Mouse (Mus musculus) frontal cortex, postnatal 36 days (tissue): ENCODE measurements around the gene Nudt1.

Experiments
- DNase-seq, 2 experiments: peaks; one replicate each; pipeline ENCODE4 v3.0.0; 2022; ENCODE audit warnings: low spot score in 2 of 2

The Nudt1 gene

DNA sequence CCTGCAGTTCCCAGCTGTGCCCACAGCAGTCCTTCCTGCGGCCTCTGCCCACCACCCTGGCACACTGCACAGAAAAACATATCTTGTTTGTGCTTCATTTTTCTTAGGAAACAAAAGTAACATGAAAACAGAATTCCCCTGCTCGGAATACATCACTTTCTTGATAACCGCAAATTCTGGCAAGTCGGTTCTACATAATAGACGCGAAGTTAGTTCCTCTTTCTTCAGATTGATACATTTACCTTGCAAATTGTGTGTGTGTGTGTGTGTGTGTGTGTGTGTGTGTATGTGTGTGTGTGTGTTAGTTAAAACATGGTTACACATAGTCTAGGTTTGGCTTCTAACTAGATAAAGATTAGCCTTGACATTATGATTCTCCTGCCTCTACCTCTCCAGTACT is 61.2 kb downstream of the Nudt1 start:
- DNase-seq, result no peak

DNA sequence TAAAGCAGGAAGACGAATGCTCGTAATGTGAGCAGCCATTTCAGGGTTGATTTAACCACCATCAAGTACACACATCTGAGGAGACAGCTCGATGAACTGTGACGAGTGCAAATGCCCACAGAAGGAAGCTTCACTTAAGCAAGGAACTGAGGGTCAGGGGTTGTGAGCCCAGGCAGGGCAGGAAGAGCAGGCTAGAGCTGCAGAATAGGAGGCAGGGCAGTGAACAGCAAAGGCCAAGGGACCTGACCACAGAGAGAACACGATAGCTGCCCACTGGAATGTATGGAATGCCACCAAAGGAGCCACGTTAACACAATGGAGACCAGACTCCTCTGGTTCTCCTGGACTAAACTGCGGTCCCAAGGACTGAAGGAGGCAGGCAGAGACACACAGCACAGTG is 62.1 kb downstream of the Nudt1 start:
- DNase-seq, result no peak

DNA sequence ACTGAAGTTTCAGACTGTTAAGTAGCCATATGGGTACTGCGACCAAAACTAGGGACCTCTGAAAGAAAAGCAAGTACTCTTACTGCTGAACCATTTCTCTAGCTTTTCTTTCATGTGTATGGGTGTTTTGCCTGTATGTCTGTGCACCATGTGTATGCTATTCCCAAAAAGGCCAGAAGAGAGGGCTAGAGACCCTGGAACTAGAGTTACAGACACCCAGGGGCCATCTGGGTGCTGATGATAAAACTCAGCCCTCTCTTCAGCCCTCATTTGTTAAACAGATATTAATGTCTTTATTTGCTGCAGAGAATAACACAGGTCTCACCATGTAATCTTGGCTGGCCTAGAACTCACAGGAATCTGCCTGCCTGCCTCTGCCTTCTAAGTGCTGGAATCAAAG is 63.0 kb downstream of the Nudt1 start:
- no peak for DNase-seq

DNA sequence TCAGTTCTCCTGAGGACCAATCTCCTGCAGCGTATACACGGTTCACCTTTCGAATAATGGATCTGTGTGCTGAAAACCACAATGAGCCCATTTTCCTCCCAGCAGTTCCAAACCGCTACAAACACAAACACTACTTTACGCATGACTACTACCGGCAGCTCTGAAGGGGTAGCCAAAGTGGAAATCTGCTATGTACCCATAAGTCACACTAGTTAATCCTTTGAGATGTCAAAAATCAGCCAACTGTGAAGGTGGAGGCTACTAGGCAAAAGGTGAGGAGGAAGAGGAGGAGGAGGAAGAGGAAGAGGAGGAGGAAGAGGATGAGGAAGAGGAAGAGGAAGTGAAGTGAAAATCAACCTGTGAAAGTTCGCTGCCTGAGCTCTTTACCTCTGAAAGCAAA is 65.8 kb downstream of the Nudt1 start:
- DNase-seq, result no peak
